Mouse (Mus musculus) natural killer cell, adult 2 months (primary cell): ENCODE data around the gene C9.

Source experiments
- DNase-seq, 2 experiments: peaks; one replicate each; pipeline ENCODE4 v3.0.0; 2022; ENCODE audit warnings: low spot score in 2 of 2

C9 gene

GRCm38 (mm10) chr15:6469384-6469783, 24.3 kb downstream of the C9 start:
- no peak for DNase-seq

DNA sequence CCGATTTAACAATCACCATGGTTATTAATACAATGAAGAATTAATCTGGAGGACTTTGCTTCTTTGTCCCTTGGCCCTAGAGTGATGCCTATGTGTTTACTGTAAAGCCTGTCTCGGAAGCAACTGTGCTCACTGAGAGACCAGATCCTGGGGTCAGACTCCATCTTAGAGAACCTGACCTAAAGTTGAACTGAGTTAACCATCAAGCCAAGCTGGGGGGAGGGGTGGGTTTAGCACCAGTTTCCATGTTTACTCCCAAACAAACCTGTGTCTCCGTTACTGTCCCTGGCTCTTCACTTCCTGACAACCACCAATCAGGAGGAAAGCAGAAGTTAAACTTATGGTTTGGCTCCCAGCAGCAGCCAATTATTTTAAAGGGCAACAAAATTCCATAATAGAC, 38.4 kb downstream of the C9 start:
- no peak for DNase-seq

DNA sequence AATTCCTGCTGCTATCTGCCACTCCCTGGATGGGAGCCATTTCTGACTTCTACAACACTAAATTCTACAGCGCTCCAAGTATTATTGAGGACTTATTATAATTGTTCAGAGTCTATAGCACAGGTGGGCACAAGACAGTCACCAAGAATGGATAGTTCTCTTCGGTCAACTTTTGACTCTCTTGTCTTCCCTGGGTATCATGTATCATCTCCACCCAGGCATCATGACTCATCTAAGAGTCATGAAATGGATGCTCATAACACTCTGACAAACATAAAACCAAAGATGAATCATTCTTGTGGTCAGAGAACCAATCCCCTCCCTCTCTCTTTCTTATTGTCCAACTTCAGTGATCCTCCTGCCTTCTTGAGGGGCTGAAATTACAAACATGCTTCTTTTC, 47.3 kb downstream of the C9 start:
- no peak for DNase-seq

GRCm38 (mm10) chr15:6498396-6499070, 53.4 kb downstream of the C9 start:
- no peak for DNase-seq

DNA sequence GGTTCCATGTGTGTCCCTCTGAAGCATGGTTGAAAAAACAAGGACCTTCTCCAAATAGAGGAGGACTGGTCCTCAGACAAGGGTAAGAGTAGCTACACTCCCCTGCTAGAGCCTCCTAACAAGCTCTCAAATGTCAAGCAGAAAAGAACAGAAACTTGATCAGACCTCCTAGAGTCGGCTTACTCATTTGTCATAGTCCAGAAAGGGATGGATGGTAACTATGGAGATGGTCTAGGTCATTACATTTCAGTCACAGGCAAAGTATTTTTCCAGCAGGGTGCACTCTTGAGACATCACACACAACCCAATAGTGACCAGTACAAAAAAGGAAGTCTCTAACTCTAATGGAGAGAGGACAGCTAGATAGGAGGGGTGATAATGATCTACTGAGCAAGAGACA, 55.7 kb downstream of the C9 start:
- peak; percentile 32 to 48 for DNase-seq

DNA sequence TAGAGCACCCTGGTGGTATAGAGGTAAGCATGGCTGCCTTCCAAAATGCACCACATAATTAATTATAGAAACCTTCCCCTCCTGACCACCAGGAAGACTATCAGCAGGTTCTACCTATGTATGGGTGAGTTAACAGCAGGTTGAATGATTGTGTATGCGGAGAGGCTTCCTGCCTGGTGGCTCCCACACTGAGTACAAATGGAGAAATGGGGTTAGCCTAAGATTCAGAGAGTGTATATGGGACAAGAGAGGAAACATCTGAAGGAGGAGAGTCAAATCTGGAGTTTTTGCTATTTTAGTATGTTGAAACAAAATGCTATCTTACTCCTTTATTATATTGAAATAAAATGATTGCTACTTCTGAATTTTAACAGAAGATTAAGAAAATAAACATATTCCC, 72.4 kb downstream of the C9 start:
- DNase-seq = no peak

DNA sequence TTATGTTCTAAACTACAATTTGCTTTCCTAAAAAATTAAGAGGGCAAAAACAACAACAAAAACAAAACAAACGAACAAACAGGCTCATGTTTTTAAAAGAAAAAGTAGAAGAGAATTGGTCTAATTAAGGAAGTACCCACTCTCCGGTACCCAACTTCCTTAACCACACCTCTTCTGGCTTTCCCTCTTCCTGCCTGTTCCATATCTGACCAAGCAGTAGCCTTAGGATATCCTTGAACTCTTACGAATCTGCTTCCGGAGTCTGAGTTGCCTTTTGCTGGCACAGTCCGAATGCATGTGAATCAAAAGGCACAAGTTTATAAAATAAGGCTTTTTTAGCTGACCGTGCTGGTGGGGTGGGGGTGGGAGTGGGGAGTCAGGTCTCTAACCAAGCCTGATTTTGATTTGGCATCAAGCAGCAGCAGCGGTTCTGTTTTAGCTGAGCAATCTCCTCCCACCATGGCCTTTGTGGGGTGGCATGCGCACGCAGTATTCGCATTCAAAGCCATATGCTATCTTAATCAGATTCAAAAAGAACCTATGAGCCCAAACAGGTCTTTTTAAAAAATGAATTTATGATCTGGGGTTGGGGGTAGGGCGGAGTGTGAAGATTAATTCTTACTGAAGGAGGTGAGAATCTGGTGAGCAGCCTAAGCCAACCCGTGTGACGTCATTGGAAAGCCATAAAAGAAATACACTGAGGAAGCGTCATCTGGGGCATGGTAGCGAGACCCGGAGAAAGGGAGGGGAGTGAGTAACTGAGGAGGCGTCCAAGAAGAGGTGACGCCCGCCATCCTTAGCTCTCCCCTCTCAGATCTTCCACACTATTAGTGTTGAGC, 74.5 kb downstream of the C9 start:
- DNase-seq = peak; percentile 71 to 88

DNA sequence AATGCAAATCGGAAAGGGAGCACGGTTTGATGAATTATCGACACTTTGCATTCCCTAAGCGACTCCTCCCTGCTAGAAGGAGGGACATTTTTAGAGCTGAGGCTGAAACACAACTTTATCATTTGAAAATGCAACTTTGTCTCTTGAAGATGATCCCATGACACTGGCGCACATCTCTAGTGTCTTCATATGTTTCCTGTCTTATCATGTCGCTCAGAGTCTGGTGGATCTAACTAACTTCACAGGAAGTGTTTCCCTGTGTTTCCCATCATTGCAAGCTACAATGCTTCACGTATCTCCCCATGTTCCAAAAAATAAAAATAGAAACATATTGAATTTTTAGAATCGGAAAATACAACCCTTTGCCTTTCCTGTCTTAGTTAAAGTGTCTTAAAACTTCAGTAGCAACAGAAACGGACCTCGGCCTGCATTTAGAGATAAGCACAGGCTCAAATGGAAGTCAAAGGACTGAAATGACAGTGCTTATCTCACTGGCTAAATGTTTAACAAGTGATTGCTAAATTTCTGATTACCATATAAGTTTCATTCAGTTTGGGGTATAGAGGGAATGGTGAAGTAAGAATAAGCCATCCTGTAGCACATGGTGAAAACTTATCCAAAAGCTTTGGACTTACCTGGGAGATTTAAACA, 75.5 kb downstream of the C9 start:
- DNase-seq = no peak

DNA sequence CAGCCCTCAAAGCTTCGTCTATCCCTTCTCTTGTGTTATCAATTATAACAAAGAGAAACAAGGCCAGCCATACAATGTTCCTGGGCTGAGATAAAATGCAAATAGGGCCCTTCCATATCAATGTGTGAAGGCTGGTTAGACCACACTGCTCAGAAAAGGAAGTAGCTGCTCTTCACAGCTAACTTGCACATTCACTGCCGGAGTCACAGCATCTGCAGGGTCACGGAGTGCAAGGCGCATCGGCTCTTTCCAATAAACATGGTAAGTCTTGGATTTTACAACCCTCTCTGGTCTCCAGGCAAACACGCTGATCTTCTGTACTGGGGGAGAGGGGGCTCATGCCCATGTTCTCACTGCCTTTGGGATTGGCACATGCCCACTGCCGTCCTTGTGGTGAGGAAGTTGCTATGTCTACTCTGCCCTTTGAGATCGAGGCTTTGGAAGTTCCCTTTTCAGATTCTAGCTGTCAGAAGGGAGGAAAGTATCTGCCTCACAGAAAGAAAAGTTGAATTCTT, 77.6 kb downstream of the C9 start, which contains the start of gene Fyb:
TSS of gene Fyb (plus strand) at position 201 of the 515 bp plus-strand sequence.
- peak; percentile 67 to 82 for DNase-seq

GRCm38 (mm10) chr15:6524801-6525200, 79.7 kb downstream of the C9 start:
- DNase-seq = no peak

GRCm38 (mm10) chr15:6525386-6525785, 80.3 kb downstream of the C9 start:
- DNase-seq = no peak

DNA sequence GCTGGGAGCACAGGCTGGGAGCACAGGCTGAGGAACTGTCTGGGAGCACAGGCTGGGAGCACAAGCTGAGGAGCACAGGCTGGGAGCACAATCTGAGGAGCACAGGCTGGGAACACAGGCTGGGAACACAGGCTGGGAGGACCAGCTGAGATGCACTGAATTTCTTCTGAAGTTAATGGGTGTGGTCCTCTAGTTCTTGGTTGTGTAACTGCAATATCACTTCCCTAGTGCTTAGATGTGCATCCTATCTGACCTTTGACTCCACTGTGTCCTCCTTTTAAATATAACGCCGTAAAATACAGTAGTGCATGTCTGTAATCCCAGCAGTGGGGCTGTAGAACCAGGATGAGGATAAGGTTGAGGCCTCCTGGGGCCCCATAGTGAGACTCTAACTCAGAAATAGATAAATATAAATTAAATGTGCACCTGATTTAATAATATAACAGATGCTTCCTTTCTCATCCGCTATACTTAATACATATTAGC, 88.8 kb downstream of the C9 start:
- DNase-seq = no peak

DNA sequence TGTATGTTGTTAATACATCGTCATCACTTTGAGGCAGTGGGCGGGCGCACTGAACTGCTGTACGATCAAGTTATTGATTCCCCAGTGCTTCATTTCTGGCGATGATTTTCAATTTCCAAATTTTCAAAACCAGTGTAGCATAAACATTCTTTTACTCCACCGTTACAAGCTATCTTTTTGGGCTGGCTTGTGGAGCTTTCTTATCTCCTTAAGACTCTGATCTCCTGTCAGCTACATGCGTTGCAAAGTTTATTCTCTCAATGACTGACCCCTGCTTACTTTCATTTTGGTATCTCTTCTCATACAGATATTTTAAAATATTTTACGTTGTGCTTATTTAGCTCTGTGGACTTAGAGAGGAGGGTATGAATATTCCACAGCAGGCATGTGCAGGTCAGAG, 89.5 kb downstream of the C9 start:
- DNase-seq = no peak

- peak; percentile 25 to 47 for DNase-seq
These were observed 94.7 kb downstream of the C9 start for GRCm38 (mm10) chr15:6539639-6540338.
